Mouse (Mus musculus): Measurements from ENCODE around the gene Wdsub1. TPM values are rescaled to one million over a fixed set of nuclear protein-coding genes. Genes with fewer than 3 reads are reported as not detected.

Gene Wdsub1
- polyA plus RNA-seq, 1 experiment = 87.3 TPM

DNA sequence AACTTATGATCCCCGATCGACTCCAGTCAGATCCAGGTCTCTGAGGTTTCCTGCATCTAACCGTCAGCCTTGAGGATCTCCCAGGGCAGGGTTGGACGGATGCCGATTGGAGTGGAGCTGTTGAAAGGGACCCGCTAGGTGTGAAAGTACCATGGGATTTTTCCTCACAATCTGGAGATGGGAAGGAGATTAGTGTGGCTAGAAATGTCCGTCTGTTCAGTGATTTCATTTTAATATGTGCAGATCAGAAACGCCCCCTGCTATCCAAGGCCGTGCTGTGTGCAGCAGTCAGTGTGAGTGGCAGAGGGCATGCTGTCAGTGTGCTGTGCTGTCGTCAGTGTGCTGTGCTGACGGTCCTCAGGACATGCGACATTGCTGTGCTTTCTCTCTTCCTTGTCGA is 68.9 kb downstream of the Wdsub1 start:
- WGBS = 87% methylated on average over 13 of the region's 13 CpGs
- Histone ChIP-seq H3K4me1 (ENCODE audit: control insufficient read depth, insufficient read depth, low read length) (peaks cover 13% of the 10 kb centered on the region), H3K4me3 (replicated peaks; ENCODE audit: extremely low read depth, low read depth, low read length) (no peak overlapping the region)
- no peak for DNase-seq
- TF ChIP-seq POLR2A (IDR thresholded peaks at IDR 0.05; ENCODE audit: borderline replicate concordance, extremely low read depth, low read depth, low read length) (no peak), CTCF (IDR thresholded peaks at IDR 0.05; ENCODE audit: insufficient read depth, low read length) (no peak)

DNA sequence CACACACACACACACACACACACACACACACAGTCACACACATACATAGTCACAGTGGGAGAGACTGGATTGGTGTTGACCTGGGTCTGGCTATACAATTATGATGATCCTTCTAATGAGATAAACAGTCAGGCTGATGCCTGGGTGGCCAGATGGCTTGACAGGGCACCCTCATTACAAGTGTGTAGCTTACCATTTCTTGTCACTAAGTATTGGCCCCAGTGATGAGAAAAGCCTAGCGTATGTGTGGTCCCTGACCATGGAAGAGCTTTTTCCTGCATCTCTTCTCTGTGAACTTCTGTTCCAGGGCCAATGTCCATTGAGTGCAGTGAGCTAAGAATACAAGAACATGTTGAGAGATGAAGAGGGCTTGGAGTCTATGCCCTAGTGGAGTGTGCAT is 69.8 kb downstream of the Wdsub1 start:
- TF ChIP-seq POLR2A (IDR thresholded peaks at IDR 0.05; ENCODE audit: borderline replicate concordance, extremely low read depth, low read depth, low read length) (no peak), CTCF (IDR thresholded peaks at IDR 0.05; ENCODE audit: insufficient read depth, low read length) (no peak)
- Histone ChIP-seq H3K4me3 (replicated peaks; ENCODE audit: extremely low read depth, low read depth, low read length) (no peak overlapping the region), H3K4me1 (ENCODE audit: control insufficient read depth, insufficient read depth, low read length) (peaks cover 13% of the 10 kb centered on the region)
- WGBS = 95% methylated on average over 1 of the region's 1 CpGs
- DNase-seq = no peak

DNA sequence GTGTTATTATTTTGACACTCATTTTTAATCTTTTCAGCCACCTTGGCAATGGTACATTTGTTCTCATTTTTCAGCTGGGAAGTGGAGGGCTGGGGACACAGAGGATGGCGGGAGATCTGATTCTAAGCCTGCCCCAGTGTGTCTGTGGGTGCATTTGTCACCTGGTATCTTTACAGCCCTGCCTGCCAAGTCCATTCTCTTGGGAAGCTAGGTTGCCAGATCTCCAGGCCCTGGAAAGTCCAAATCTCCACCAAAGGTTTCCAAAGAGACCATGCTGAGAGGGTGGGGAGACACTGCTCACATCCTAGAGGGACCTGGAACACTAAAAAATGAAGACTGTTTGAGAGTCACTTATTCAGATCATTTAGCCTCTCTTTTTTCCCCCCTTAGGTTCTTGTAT is 71.1 kb downstream of the Wdsub1 start:
- WGBS = 50% methylated on average over 1 of the region's 1 CpGs
- Histone ChIP-seq H3K4me1 (ENCODE audit: control insufficient read depth, insufficient read depth, low read length) (peaks cover 13% of the 10 kb centered on the region), H3K4me3 (replicated peaks; ENCODE audit: extremely low read depth, low read depth, low read length) (no peak overlapping the region)
- no peak for TF ChIP-seq CTCF (IDR thresholded peaks at IDR 0.05; ENCODE audit: insufficient read depth, low read length)
- TF ChIP-seq POLR2A (IDR thresholded peaks at IDR 0.05; ENCODE audit: borderline replicate concordance, extremely low read depth, low read depth, low read length) = no peak
- DNase-seq = no peak

DNA sequence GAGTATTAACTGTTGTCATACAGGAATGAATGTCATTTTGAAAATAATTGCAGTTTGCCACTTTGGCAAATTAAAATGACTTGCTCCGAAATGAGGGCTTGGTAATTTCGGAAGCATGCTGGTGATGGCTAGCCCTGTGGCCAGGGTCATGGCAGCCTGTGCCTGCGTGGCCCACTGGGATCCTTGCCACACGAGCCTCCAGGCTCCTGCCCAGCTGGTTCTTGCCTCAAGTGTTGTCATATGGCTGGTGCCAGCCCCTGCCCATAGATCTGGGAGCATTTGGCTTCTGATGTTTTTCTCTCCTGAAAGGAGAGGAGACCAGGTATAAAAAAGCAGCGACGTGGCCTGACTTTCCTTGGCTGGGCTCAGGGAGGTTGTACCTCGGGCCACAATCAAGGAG is 72.4 kb downstream of the Wdsub1 start:
- 89% methylated on average over 7 of the region's 7 CpGs for WGBS
- no peak for DNase-seq
- Histone ChIP-seq H3K4me1 (ENCODE audit: control insufficient read depth, insufficient read depth, low read length) (peaks cover 13% of the 10 kb centered on the region), H3K4me3 (replicated peaks; ENCODE audit: extremely low read depth, low read depth, low read length) (no peak overlapping the region)
- TF ChIP-seq POLR2A (IDR thresholded peaks at IDR 0.05; ENCODE audit: borderline replicate concordance, extremely low read depth, low read depth, low read length) = no peak
- TF ChIP-seq CTCF (IDR thresholded peaks at IDR 0.05; ENCODE audit: insufficient read depth, low read length) = no peak

DNA sequence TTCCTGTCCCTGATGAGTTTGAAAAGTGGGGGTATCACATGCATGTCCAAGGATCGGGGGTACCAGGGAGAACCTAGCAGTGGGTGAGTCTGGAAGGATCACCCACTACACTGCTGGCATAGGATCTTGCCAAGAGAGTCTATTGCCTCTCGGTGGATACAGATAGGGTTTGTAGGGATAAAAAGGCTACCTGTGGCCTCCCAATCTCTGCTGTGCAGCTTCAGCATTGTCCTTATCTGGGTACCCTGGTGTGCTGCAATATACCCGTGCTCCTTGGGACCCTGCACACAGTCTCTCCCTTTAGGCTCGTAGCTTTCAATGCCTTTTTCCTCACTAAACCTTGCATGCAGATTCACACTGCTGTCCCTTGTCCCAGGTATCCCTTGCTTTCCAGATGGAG is 73.8 kb downstream of the Wdsub1 start:
- TF ChIP-seq CTCF (IDR thresholded peaks at IDR 0.05; ENCODE audit: insufficient read depth, low read length) = no peak
- TF ChIP-seq POLR2A (IDR thresholded peaks at IDR 0.05; ENCODE audit: borderline replicate concordance, extremely low read depth, low read depth, low read length) = no peak
- no peak for DNase-seq
- WGBS = 93% methylated on average over 4 of the region's 4 CpGs
- Histone ChIP-seq H3K4me3 (replicated peaks; ENCODE audit: extremely low read depth, low read depth, low read length) (no peak overlapping the region), H3K4me1 (ENCODE audit: control insufficient read depth, insufficient read depth, low read length) (peaks cover 10% of the 10 kb centered on the region)

DNA sequence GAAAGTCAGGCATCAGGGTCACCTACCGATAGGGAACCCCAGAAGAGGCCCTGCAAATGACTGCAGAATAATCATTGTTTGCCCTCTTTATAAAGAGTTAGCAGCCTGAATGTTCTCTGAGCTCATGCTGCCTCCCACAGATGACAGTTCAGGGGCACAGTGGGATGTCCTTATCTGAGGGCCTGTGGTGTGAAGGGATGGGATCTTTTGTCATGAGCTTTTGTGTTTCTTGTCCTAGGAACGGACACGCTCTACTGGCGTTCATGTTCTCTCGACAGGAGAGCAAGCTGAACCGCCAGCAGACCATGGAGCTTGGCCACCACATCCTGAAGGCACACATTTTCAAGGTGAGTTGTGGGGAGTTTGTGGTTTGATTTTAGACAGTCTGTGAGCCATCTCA is 76.4 kb downstream of the Wdsub1 start:
- H3K4me3 ChIP-seq (replicated peaks; ENCODE audit: extremely low read depth, low read depth, low read length) = no peak overlapping the region
- peaks cover 6% of the 10 kb centered on the region for H3K4me1 ChIP-seq (ENCODE audit: control insufficient read depth, insufficient read depth, low read length)
- DNase-seq = no peak
- TF ChIP-seq POLR2A (IDR thresholded peaks at IDR 0.05; ENCODE audit: borderline replicate concordance, extremely low read depth, low read depth, low read length) = no peak
- TF ChIP-seq CTCF (IDR thresholded peaks at IDR 0.05; ENCODE audit: insufficient read depth, low read length) = no peak
- WGBS = 86% methylated on average over 6 of the region's 6 CpGs

DNA sequence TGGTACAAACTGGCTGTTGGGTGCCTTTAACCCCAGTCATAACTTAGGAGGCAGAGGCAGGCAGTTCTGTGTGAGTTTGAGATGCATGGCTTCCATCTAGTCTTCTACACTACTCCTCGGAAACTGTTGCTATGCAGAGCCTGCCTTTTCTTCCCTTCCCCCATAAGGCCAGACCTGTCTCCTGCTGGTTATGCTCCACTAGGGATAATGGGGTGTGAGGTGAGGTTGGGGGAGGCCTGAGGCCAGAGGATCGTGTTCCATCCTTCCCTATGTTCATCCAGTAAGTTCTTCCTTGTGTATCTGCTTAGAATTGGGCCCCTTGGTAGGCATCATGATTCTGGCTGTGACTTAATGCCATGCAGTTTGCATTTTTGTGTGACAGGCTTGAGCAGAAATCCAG is 76.8 kb downstream of the Wdsub1 start:
- WGBS = 84% methylated on average over 2 of the region's 2 CpGs
- H3K4me3 ChIP-seq (replicated peaks; ENCODE audit: extremely low read depth, low read depth, low read length) = no peak overlapping the region
- H3K4me1 ChIP-seq (ENCODE audit: control insufficient read depth, insufficient read depth, low read length) = peaks cover 1% of the 10 kb centered on the region
- no peak for TF ChIP-seq POLR2A (IDR thresholded peaks at IDR 0.05; ENCODE audit: borderline replicate concordance, extremely low read depth, low read depth, low read length)
- no peak for TF ChIP-seq CTCF (IDR thresholded peaks at IDR 0.05; ENCODE audit: insufficient read depth, low read length)
- no peak for DNase-seq

DNA sequence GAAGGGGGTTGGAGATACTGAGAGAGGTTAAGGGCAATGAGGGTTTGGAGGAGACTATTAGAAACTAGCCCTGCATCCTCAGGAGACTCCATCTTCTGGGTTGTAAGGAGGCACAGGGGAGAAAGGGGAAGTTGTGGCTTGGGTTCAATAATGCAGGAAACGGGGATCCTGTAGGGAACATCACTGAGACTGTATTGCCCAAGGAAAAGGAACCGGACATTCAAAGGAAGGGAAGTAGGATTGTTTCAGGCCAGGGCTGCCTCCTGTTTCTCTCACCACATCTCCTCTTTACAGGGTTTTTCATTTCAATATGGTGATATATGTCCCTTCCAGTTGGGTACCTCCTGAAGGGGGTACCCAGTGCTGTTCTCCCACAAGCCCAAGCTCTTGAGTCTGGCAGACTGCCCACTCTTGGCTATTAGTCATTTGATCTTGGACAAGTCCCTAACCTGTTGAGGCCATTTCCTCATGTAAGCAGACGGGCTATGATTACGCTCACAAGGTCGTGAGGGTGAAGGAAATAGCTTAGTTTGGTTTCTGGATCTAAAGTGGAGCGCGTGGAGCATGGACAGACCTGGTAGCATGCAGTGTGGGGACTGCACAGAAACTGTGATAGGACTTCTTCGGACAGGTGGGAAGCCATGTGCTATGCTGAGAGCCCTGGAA is 79.5 kb downstream of the Wdsub1 start:
- H3K4me3 ChIP-seq (replicated peaks; ENCODE audit: extremely low read depth, low read depth, low read length) = no peak overlapping the region
- no peak for DNase-seq
- TF ChIP-seq CTCF (IDR thresholded peaks at IDR 0.05; ENCODE audit: insufficient read depth, low read length) (no peak), POLR2A (IDR thresholded peaks at IDR 0.05; ENCODE audit: borderline replicate concordance, extremely low read depth, low read depth, low read length) (no peak)
- no peaks in the 10 kb centered on the region for H3K4me1 ChIP-seq (ENCODE audit: control insufficient read depth, insufficient read depth, low read length)
- 39% methylated on average over 8 of the region's 8 CpGs for WGBS
